In genomic region chr11:53433057-53433456, GRCm38 (mm10) we compare ENCODE assay signal across 35 mouse cellular contexts. TPM values are rescaled to one million over a fixed set of nuclear protein-coding genes. Genes with fewer than 3 reads are reported as not detected.
DNase-seq lines count a peak whose midpoint lies in the region; ATAC-seq and TF ChIP-seq lines count a peak whose summit lies in the region.
"Had no signal": no experiment of that assay in that cellular context is flagged by ENCODE, and none has a peak within 500 bp of the region (broad histone marks: within the 10 kb centered on the region; RNA-seq: fewer than 3 reads in every experiment).

No protein-coding gene starts in this region.

- ATAC-seq in G1E (ENCODE audit: extremely low read depth, insufficient number of reproducible peaks, low FRiP score, poor library complexity, severe bottlenecking), result no peak
- no peak for ATAC-seq in liver, embryonic 12.5 days
- no peak for ATAC-seq in liver, embryonic 15.5 days (ENCODE audit: insufficient read depth)
- ATAC-seq in forebrain, embryonic 16.5 days, result no peak
- ATAC-seq: CD4-positive, CD25-positive, alpha-beta regulatory T cell, adult 4 months; forebrain, embryonic 15.5 days had no signal

- peak overlapping the region; percentile 24; the same call in 1 of the 2 replicates for H3K27ac ChIP-seq in MEL (ENCODE audit: control insufficient read depth, low read depth, low read length)
- 0 out of 2 replicates have a peak overlapping the region, but pooled peaks have one; percentile 24 for H3K27ac ChIP-seq in liver, embryonic 12.5 days
- 0 out of 2 replicates have a peak overlapping the region, but pooled peaks have one; percentile 19 for H3K27ac ChIP-seq in liver, embryonic 15.5 days (replicated peaks)
- no peak overlapping the region for H3K27ac ChIP-seq in forebrain, embryonic 16.5 days (ENCODE audit: low read length)
- H3K27ac ChIP-seq: embryonic facial prominence, embryonic 10.5 days; embryonic facial prominence, embryonic 13.5 days; forebrain, embryonic 12.5 days; forebrain, embryonic 15.5 days; hindbrain, embryonic 12.5 days; hindbrain, embryonic 15.5 days had no signal

- peaks cover 14% of the 10 kb centered on the region for H3K79me2 ChIP-seq in MEL (ENCODE audit: control insufficient read depth, insufficient read depth, low read length, poor library complexity)

- H3K4me3 ChIP-seq in G1E (ENCODE audit: low read depth, low read length) (no peak overlapping the region; the same call in 1 of the 2 replicates), MEL (ENCODE audit: control insufficient read depth in 1 of 2, insufficient read depth in 1 of 2, low read depth in 2 of 2, low read length in 2 of 2) (no peak overlapping the region)
- H3K4me3 ChIP-seq in liver, embryonic 12.5 days, result 0 out of 2 replicates have a peak overlapping the region, but pooled peaks have one; percentile 4
- H3K4me3 ChIP-seq in liver, embryonic 15.5 days (replicated peaks), result no peak overlapping the region
- no peak overlapping the region for H3K4me3 ChIP-seq in forebrain, embryonic 16.5 days (replicated peaks; ENCODE audit: low read length)
- H3K4me3 ChIP-seq: embryonic facial prominence, embryonic 10.5 days; embryonic facial prominence, embryonic 13.5 days; erythroblast, embryonic 14.5 days; forebrain, embryonic 12.5 days; forebrain, embryonic 15.5 days; hindbrain, embryonic 12.5 days; hindbrain, embryonic 15.5 days had no signal

- TF ChIP-seq POLR2A in MEL (IDR thresholded peaks at IDR 0.05; ENCODE audit: control insufficient read depth in 1 of 2, insufficient read depth in 1 of 2, low read depth in 1 of 2, low read length in 2 of 2, poor library complexity in 1 of 2), result no peak

- H3K27me3 ChIP-seq in G1E (ENCODE audit: insufficient read depth, low read length), result peaks cover 15% of the 10 kb centered on the region
- H3K27me3 ChIP-seq in MEL (ENCODE audit: control insufficient read depth in 1 of 2, insufficient read depth in 2 of 2, low read length in 2 of 2), result no peaks in the 10 kb centered on the region
- H3K27me3 ChIP-seq in liver, embryonic 12.5 days (replicated peaks), result peaks cover 5% of the 10 kb centered on the region; the same call in 1 of the 2 replicates
- H3K27me3 ChIP-seq in liver, embryonic 15.5 days, result no peaks in the 10 kb centered on the region
- H3K27me3 ChIP-seq in forebrain, embryonic 16.5 days (replicated peaks; ENCODE audit: control insufficient read depth, insufficient read depth, low read length), result no peaks in the 10 kb centered on the region
- H3K27me3 ChIP-seq: embryonic facial prominence, embryonic 13.5 days; forebrain, embryonic 15.5 days; hindbrain, embryonic 12.5 days; hindbrain, embryonic 15.5 days had no signal

- H3K36me3 ChIP-seq in G1E (replicated peaks) (peaks cover 16% of the 10 kb centered on the region), MEL (ENCODE audit: control insufficient read depth in 1 of 2, insufficient read depth in 2 of 2, low read length in 2 of 2) (peaks cover 7 to 30% of the 10 kb centered on the region in 2 experiments)
- peaks cover 12% of the 10 kb centered on the region for H3K36me3 ChIP-seq in liver, embryonic 12.5 days
- peaks cover 11% of the 10 kb centered on the region for H3K36me3 ChIP-seq in liver, embryonic 15.5 days (replicated peaks)
- H3K36me3 ChIP-seq in forebrain, embryonic 16.5 days (ENCODE audit: control insufficient read depth, insufficient read depth), result peaks cover 3% of the 10 kb centered on the region; the same call in 1 of the 2 replicates

- peak; percentile 86 to 89 for TF ChIP-seq EP300 in MEL (IDR thresholded peaks at IDR 0.05; ENCODE audit: low read depth in 1 of 2, low read length in 2 of 2)

- DNase-seq in G1E (ENCODE audit: low spot score) (peak; percentile 19), MEL (ENCODE audit: low read depth, low spot score) (peak; percentile 66)
- DNase-seq in left cerebral cortex, adult 8-10 months (ENCODE audit: low spot score in 2 of 2), result no peak
- no peak for DNase-seq in adrenal gland, postnatal 36 days
- DNase-seq: adrenal gland, adult 8-10 months; adrenal gland, postnatal 25 days; cerebellum, adult 11-12 months; cerebellum, adult 8-10 months; cerebellum, postnatal 10 days; cerebellum, postnatal 36 days; embryo, embryonic 11 days; gastrocnemius, postnatal 10 days; gastrocnemius, postnatal 36 days had no signal

- H3K9me3 ChIP-seq in G1E (replicated peaks) (no peaks in the 10 kb centered on the region), MEL (replicated peaks; ENCODE audit: insufficient read depth, low read length) (no peaks in the 10 kb centered on the region)
- H3K9me3 ChIP-seq in liver, embryonic 12.5 days (replicated peaks), result no peaks in the 10 kb centered on the region
- H3K9me3 ChIP-seq in liver, embryonic 15.5 days (replicated peaks), result no peaks in the 10 kb centered on the region
- H3K9me3 ChIP-seq in forebrain, embryonic 16.5 days (ENCODE audit: control insufficient read depth, low read length), result no peaks in the 10 kb centered on the region
- H3K9me3 ChIP-seq: embryonic facial prominence, embryonic 10.5 days; embryonic facial prominence, embryonic 13.5 days; forebrain, embryonic 12.5 days; forebrain, embryonic 15.5 days; hindbrain, embryonic 12.5 days; hindbrain, embryonic 15.5 days had no signal

- peak overlapping the region; percentile 38 for H3K4me2 ChIP-seq in liver, embryonic 12.5 days
- H3K4me2 ChIP-seq in liver, embryonic 15.5 days, result peak overlapping the region; percentile 38
- H3K4me2 ChIP-seq in forebrain, embryonic 16.5 days (ENCODE audit: low read length), result no peak overlapping the region
- H3K4me2 ChIP-seq: embryonic facial prominence, embryonic 13.5 days; forebrain, embryonic 12.5 days; forebrain, embryonic 15.5 days; heart, embryonic 11.5 days; hindbrain, embryonic 12.5 days; hindbrain, embryonic 15.5 days had no signal

- WGBS in liver, embryonic 12.5 days (ENCODE audit: insufficient replicate concordance), result 18% methylated on average over 6 of the region's 6 CpGs
- 17% methylated on average over 6 of the region's 6 CpGs for WGBS in liver, embryonic 15.5 days (ENCODE audit: insufficient replicate concordance)
- 74% methylated on average over 6 of the region's 6 CpGs for WGBS in forebrain, embryonic 16.5 days

- peaks cover 59% of the 10 kb centered on the region for H3K4me1 ChIP-seq in G1E (ENCODE audit: insufficient read depth, low read depth, low read length)
- H3K4me1 ChIP-seq in MEL (ENCODE audit: control insufficient read depth in 1 of 2, insufficient read depth in 2 of 2, low read length in 2 of 2), result peaks cover 8 to 30% of the 10 kb centered on the region in 2 experiments
- peaks cover 53% of the 10 kb centered on the region for H3K4me1 ChIP-seq in liver, embryonic 12.5 days
- H3K4me1 ChIP-seq in liver, embryonic 15.5 days (replicated peaks), result peaks cover 55% of the 10 kb centered on the region
- peaks cover 15% of the 10 kb centered on the region for H3K4me1 ChIP-seq in forebrain, embryonic 16.5 days (replicated peaks; ENCODE audit: control insufficient read depth, insufficient read depth, low read length)

- TF ChIP-seq CTCF in G1E (IDR thresholded peaks at IDR 0.05; ENCODE audit: low read depth, low read length) (no peak), MEL (IDR thresholded peaks at IDR 0.05 in 2 of 3, conservative IDR thresholded peaks at IDR 0.05 in 1 of 3; ENCODE audit: control insufficient read depth in 1 of 3, insufficient read depth in 1 of 3, low read depth in 2 of 3, low read length in 3 of 3, poor library complexity in 1 of 3, severe bottlenecking in 1 of 3) (no peak)

- no peak overlapping the region for H3K9ac ChIP-seq in MEL (ENCODE audit: control insufficient read depth, low read depth, low read length, poor library complexity, severe bottlenecking)
- peak overlapping the region; percentile 29; the same call in 1 of the 2 replicates for H3K9ac ChIP-seq in liver, embryonic 12.5 days
- no peak overlapping the region for H3K9ac ChIP-seq in liver, embryonic 15.5 days
- no peak overlapping the region for H3K9ac ChIP-seq in forebrain, embryonic 16.5 days (replicated peaks; ENCODE audit: low read depth, low read length)
- H3K9ac ChIP-seq: embryonic facial prominence, embryonic 13.5 days; forebrain, embryonic 12.5 days; forebrain, embryonic 15.5 days; hindbrain, embryonic 15.5 days had no signal

- TF ChIP-seq RAD21 in MEL (IDR thresholded peaks at IDR 0.05; ENCODE audit: low read depth, low read length), result no peak

RNA-seq across cellular contexts. Expression of gene Gdf9, which starts 2.2 kb away (rescaled TPM):
- total RNA-seq in G1E (2014; fragmentation: Nextera tagmentation) (1.8 TPM in 1 of 2 replicates, not detected in the other), G1E (2017) (0.38 and 1.2 TPM in 2 replicates), MEL (2012; rRNA removed) (0.42 and 0.49 TPM in 2 replicates)
- polyA plus RNA-seq in G1E (2012) (0.10 TPM in 1 of 2 replicates, not detected in the other), MEL (2012; ENCODE audit: insufficient read depth in 1 of 2, insufficient read length in 2 of 2, low read depth in 1 of 2, low replicate concordance in 2 of 2, missing spikeins in 1 of 2) (under 1 TPM in 1 of 2 experiments, not detected in 1; 0.43 TPM)
- polyA plus RNA-seq in liver, embryonic 12.5 days (2016; fragmentation: Nextera tagmentation; extraction: Ambion mirVana), result 0.21 and 0.33 TPM in 2 replicates
- polyA plus RNA-seq in liver, embryonic 15.5 days (2015; fragmentation: Nextera tagmentation; extraction: Ambion mirVana), result 0.13 and 0.24 TPM in 2 replicates
- 3.9 and 4.7 TPM in 2 replicates for polyA plus RNA-seq in forebrain, embryonic 16.5 days (2015; fragmentation: Nextera tagmentation; extraction: Ambion mirVana)
- total RNA-seq in left cerebral cortex, adult 8-10 months (2022), result 1 to 10 TPM in 1 of 4 experiments, under 1 TPM in 3; 0.42 to 1.8 (median 0.86) TPM
- 1 to 10 TPM; 3.3 to 4.0 TPM for total RNA-seq in adrenal gland, postnatal 36 days (2021)
- total RNA-seq: hematopoietic stem cell, adult 5-6 weeks had no signal
- polyA plus RNA-seq: CD4-positive, CD25-positive, alpha-beta regulatory T cell, adult 4 months; erythroblast, embryonic 14.5 days had no signal

RNA-seq across cellular contexts. Expression of gene Uqcrq, which starts 2.4 kb away (rescaled TPM):
- total RNA-seq in G1E (2014; fragmentation: Nextera tagmentation) (63.3 and 67.6 TPM in 2 replicates), G1E (2017) (25.6 and 30.4 TPM in 2 replicates), MEL (2012; rRNA removed) (72.4 and 85.3 TPM in 2 replicates)
- polyA plus RNA-seq in G1E (2012) (167 and 193 TPM in 2 replicates), MEL (2012; ENCODE audit: insufficient read depth in 1 of 2, insufficient read length in 2 of 2, low read depth in 1 of 2, low replicate concordance in 2 of 2, missing spikeins in 1 of 2) (1,000 to 10,000 TPM in 1 of 2 experiments, not detected in 1; 1,130 TPM)
- polyA plus RNA-seq in liver, embryonic 12.5 days (2016; fragmentation: Nextera tagmentation; extraction: Ambion mirVana), result 641 and 664 TPM in 2 replicates
- polyA plus RNA-seq in liver, embryonic 15.5 days (2015; fragmentation: Nextera tagmentation; extraction: Ambion mirVana), result 473 and 512 TPM in 2 replicates
- polyA plus RNA-seq in forebrain, embryonic 16.5 days (2015; fragmentation: Nextera tagmentation; extraction: Ambion mirVana), result 552 and 555 TPM in 2 replicates
- total RNA-seq in left cerebral cortex, adult 8-10 months (2022), result 100 to 1,000 TPM; 385 to 410 (median 407) TPM
- total RNA-seq in adrenal gland, postnatal 36 days (2021), result 1,000 to 10,000 TPM; 1,132 to 1,289 TPM

RNA-seq across cellular contexts. Expression of gene Leap2, which starts 10.1 kb away (rescaled TPM):
- total RNA-seq in G1E (2014; fragmentation: Nextera tagmentation), result not detected in 2 replicates
- not detected in 2 replicates for total RNA-seq in G1E (2017)
- polyA plus RNA-seq in G1E (2012), result not detected in 2 replicates
- total RNA-seq in MEL (2012; rRNA removed), result not detected in 2 replicates
- polyA plus RNA-seq in MEL (2012; ENCODE audit: insufficient read depth in 1 of 2, insufficient read length in 2 of 2, low read depth in 1 of 2, low replicate concordance in 2 of 2, missing spikeins in 1 of 2), result under 1 TPM in 1 of 2 experiments, not detected in 1; 0.24 TPM
- 5.3 and 5.4 TPM in 2 replicates for polyA plus RNA-seq in liver, embryonic 12.5 days (2016; fragmentation: Nextera tagmentation; extraction: Ambion mirVana)
- 49.7 and 54.7 TPM in 2 replicates for polyA plus RNA-seq in liver, embryonic 15.5 days (2015; fragmentation: Nextera tagmentation; extraction: Ambion mirVana)
- polyA plus RNA-seq in forebrain, embryonic 16.5 days (2015; fragmentation: Nextera tagmentation; extraction: Ambion mirVana), result not detected in 2 replicates
- total RNA-seq in left cerebral cortex, adult 8-10 months (2022), result not detected
- total RNA-seq in adrenal gland, postnatal 36 days (2021), result not detected
- total RNA-seq: adrenal gland, adult 8-10 months; adrenal gland, postnatal 25 days; gastrocnemius, adult 18-20 months; gastrocnemius, postnatal 10 days; gastrocnemius, postnatal 36 days; granulocyte monocyte progenitor cell, adult 5-6 weeks; heart, adult 8-10 months; heart, postnatal 25 days; hematopoietic stem cell, adult 5-6 weeks had no signal
- polyA plus RNA-seq: C2C12; cortical plate, adult 2 months; embryonic facial prominence, embryonic 10.5 days; embryonic facial prominence, embryonic 13.5 days; erythroblast, embryonic 14.5 days; forebrain, embryonic 12.5 days; forebrain, embryonic 15.5 days; heart, embryonic 11.5 days; heart, embryonic 14.5 days; heart, postnatal 0 days; hindbrain, embryonic 12.5 days; intestine, embryonic 14.5 days had no signal

RNA-seq across cellular contexts. Expression of gene Gm10447, which starts 23.9 kb away (rescaled TPM):
- total RNA-seq in G1E (2014; fragmentation: Nextera tagmentation) (not detected in 2 replicates), G1E (2017) (not detected in 2 replicates), MEL (2012; rRNA removed) (not detected in 2 replicates)
- polyA plus RNA-seq in G1E (2012) (not detected in 2 replicates), MEL (2012; ENCODE audit: insufficient read depth in 1 of 2, insufficient read length in 2 of 2, low read depth in 1 of 2, low replicate concordance in 2 of 2, missing spikeins in 1 of 2) (not detected)
- 0.05 and 0.10 TPM in 2 replicates for polyA plus RNA-seq in liver, embryonic 12.5 days (2016; fragmentation: Nextera tagmentation; extraction: Ambion mirVana)
- 0.09 and 0.13 TPM in 2 replicates for polyA plus RNA-seq in liver, embryonic 15.5 days (2015; fragmentation: Nextera tagmentation; extraction: Ambion mirVana)
- not detected in 2 replicates for polyA plus RNA-seq in forebrain, embryonic 16.5 days (2015; fragmentation: Nextera tagmentation; extraction: Ambion mirVana)
- total RNA-seq in left cerebral cortex, adult 8-10 months (2022), result under 1 TPM in 3 of 4 experiments, not detected in 1; 0.21 to 0.50 (median 0.49) TPM
- under 1 TPM; 0.16 to 0.17 TPM for total RNA-seq in adrenal gland, postnatal 36 days (2021)
- total RNA-seq: gastrocnemius, adult 18-20 months; gastrocnemius, postnatal 10 days; gastrocnemius, postnatal 36 days; granulocyte monocyte progenitor cell, adult 5-6 weeks; heart, adult 8-10 months; heart, postnatal 25 days; hematopoietic stem cell, adult 5-6 weeks had no signal
- polyA plus RNA-seq: C2C12; CD4-positive, CD25-positive, alpha-beta regulatory T cell, adult 4 months; erythroblast, embryonic 14.5 days; forebrain, embryonic 15.5 days; heart, embryonic 11.5 days; hindbrain, embryonic 15.5 days; intestine, embryonic 14.5 days had no signal

RNA-seq across cellular contexts. Expression of gene Shroom1, which starts 23.9 kb away (rescaled TPM):
- not detected in 2 replicates for total RNA-seq in G1E (2014; fragmentation: Nextera tagmentation)
- 0.11 TPM in 1 of 2 replicates, not detected in the other for total RNA-seq in G1E (2017)
- not detected in 2 replicates for polyA plus RNA-seq in G1E (2012)
- not detected in 2 replicates for total RNA-seq in MEL (2012; rRNA removed)
- under 1 TPM in 1 of 2 experiments, not detected in 1; 0.19 TPM for polyA plus RNA-seq in MEL (2012; ENCODE audit: insufficient read depth in 1 of 2, insufficient read length in 2 of 2, low read depth in 1 of 2, low replicate concordance in 2 of 2, missing spikeins in 1 of 2)
- polyA plus RNA-seq in liver, embryonic 12.5 days (2016; fragmentation: Nextera tagmentation; extraction: Ambion mirVana), result 1.9 and 2.0 TPM in 2 replicates
- 2.9 and 4.0 TPM in 2 replicates for polyA plus RNA-seq in liver, embryonic 15.5 days (2015; fragmentation: Nextera tagmentation; extraction: Ambion mirVana)
- 2.2 and 2.7 TPM in 2 replicates for polyA plus RNA-seq in forebrain, embryonic 16.5 days (2015; fragmentation: Nextera tagmentation; extraction: Ambion mirVana)
- 1 to 10 TPM; 6.7 to 7.6 (median 7.0) TPM for total RNA-seq in left cerebral cortex, adult 8-10 months (2022)
- total RNA-seq in adrenal gland, postnatal 36 days (2021), result 1 to 10 TPM; 2.5 to 6.0 TPM
- total RNA-seq: granulocyte monocyte progenitor cell, adult 5-6 weeks; hematopoietic stem cell, adult 5-6 weeks had no signal
- polyA plus RNA-seq: CD4-positive, CD25-positive, alpha-beta regulatory T cell, adult 4 months; erythroblast, embryonic 14.5 days had no signal

Comparison
In these comparisons a context has a peak if more than half of its experiments do, and no peak if none do; other contexts are left out.
1. DNase-seq: peak in G1E (single experiment) and MEL (single experiment); none in left cerebral cortex, adult 8-10 months (0 of 2) and adrenal gland, postnatal 36 days (0 of 2).